Mouse (Mus musculus): ENCODE measurements at regions not wholly inside any gene's neighbourhood (a gene's known extent, or its start where the extent isn't known, plus 50 kb on each side); places are given as distances from the start of the nearest gene placed in this dataset.

DNA sequence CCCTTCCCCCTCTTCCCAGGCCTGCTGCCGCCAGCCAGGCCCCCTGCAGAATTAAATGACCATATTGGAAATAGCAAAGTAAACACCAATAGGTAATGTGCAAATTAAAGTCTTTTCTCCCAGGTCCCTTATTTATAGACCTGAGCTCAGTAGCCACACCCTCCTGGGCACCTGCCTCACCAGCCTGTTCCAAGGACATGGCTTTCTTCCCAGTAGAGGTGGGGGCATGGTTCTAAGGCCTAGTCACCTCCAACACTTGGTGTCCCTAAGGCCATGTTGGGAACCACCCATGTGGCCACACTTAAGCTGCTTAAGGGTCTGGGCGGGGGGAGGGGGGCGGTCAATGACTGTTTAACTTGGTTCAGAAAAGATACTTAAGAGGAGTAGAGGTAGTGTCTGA is 121.9 kb downstream of the Vegfa start:
- TF ChIP-seq POLR2A (IDR thresholded peaks at IDR 0.05; ENCODE audit: extremely low read depth, insufficient read depth, low read length), result no peak
- no peak for TF ChIP-seq CTCF (IDR thresholded peaks at IDR 0.05; ENCODE audit: low read depth, low read length)

Data from liver, adult 2 months (tissue).